Mouse (Mus musculus) liver, postnatal 0 days (tissue): ENCODE results near the gene Sec24b. TPM values are rescaled to one million over a fixed set of nuclear protein-coding genes. Genes with fewer than 3 reads are reported as not detected.

Experiments used
- ATAC-seq: fragments of 200-750 bp; cut with Nextera tagmentation; 2 replicates; pipeline ENCODE4 v1.8.0; 2017; ENCODE audit warnings: mild to moderate bottlenecking, moderate library complexity
- DNase-seq: peaks from one replicate; pipeline ENCODE4 v3.0.0-alpha.2; 2016
- H3K27ac ChIP-seq: fragments of 300-500 bp; sonication (generic); 2 replicates; pipeline ENCODE4 v1.5.1; 2014; ENCODE audit warnings: antibody characterized with exemption, moderate library complexity, mild to moderate bottlenecking, low read depth
- H3K27me3 ChIP-seq: fragments of 300-500 bp; sonication (generic); 2 replicates; pipeline ENCODE4 v1.6.1; 2014; ENCODE audit warnings: low read length, control low read depth, mixed read lengths; ENCODE audit not compliant: insufficient read depth
- H3K36me3 ChIP-seq: fragments of 300-500 bp; sonication (generic); replicated peaks from 2 replicates; pipeline ENCODE4 v1.6.1; 2014; ENCODE audit warnings: mild to moderate bottlenecking, control low read depth, low read length, moderate library complexity, mixed read lengths; ENCODE audit not compliant: insufficient read depth
- H3K4me1 ChIP-seq: fragments of 300-500 bp; sonication (generic); 2 replicates; pipeline ENCODE4 v1.6.1; 2014; ENCODE audit warnings: antibody characterized with exemption, mild to moderate bottlenecking, control low read depth; ENCODE audit not compliant: insufficient read depth
- H3K4me2 ChIP-seq: fragments of 300-500 bp; sonication (generic); 2 replicates; pipeline ENCODE4 v1.6.1; 2014; ENCODE audit warnings: low read depth, mild to moderate bottlenecking, low read length, moderate library complexity, mixed read lengths
- H3K4me3 ChIP-seq: fragments of 300-500 bp; sonication (generic); 2 replicates; pipeline ENCODE4 v1.5.1; 2014; ENCODE audit warnings: low read depth, low read length
- H3K9ac ChIP-seq: fragments of 300-500 bp; sonication (generic); replicated peaks from 2 replicates; pipeline ENCODE4 v1.6.1; 2014; ENCODE audit warnings: mild to moderate bottlenecking, moderate library complexity
- H3K9me3 ChIP-seq: fragments of 300-500 bp; sonication (generic); 2 replicates; pipeline ENCODE4 v1.6.1; 2016; ENCODE audit warnings: mild to moderate bottlenecking, control low read depth, low read length, mixed read lengths
- CTCF ChIP-seq: sonication (generic); IDR thresholded peaks from 2 replicates; pipeline ENCODE4 v1.5.1; 2016; ENCODE audit warnings: antibody characterized with exemption, low read depth
- EP300 ChIP-seq: IDR thresholded peaks from 2 replicates; pipeline ENCODE4 v1.6.1; 2016; ENCODE audit warnings: antibody characterized with exemption, low read depth, mild to moderate bottlenecking
- WGBS: fragments of 180-500 bp; shearing (Covaris S2); extraction: QIAGEN DNeasy Blood & Tissue Kit; methylation state at CpG from one replicate; pipeline ENCODE4 v1.1.7; 2014; ENCODE audit not compliant: insufficient replicate concordance; 5-methylcytosine and 5-hydroxymethylcytosine counted together
- polyA plus RNA-seq: library from polyadenylated mRNA; unstranded; fragments of >200 nt; fragmentation: Nextera tagmentation; extraction: Ambion mirVana; gene quantifications from 2 replicates; pipeline ENCODE4 v1.2.1, GENCODE M21; 2015

The Sec24b gene
- polyA plus RNA-seq, 1 experiment from 2014 or later, result 5.4 TPM

DNA sequence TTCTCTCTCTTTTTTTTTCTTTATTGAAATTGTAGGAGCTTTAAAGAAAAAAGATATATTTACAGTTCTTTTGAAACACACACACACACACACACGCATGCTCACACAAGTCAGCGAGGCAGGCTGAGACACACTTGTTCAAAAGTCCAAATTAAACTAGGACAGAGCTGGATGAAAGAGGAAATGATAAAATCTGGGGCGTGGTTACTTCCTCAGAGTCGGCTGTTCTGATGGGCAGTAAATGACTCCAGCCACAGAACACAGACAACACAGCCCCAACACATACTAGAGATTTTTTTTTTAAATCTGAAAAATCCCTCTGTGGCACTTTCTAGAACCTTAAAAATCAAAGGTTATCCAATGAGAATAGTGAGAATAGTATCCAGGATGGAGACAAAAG lies 117.5 kb downstream of the Sec24b start:
- Histone ChIP-seq H3K27me3 (no peaks in the 10 kb centered on the region), H3K27ac (no peak overlapping the region), H3K4me2 (no peak overlapping the region), H3K4me3 (no peak overlapping the region), H3K9me3 (no peaks in the 10 kb centered on the region), H3K4me1 (no peaks in the 10 kb centered on the region), H3K9ac (no peak overlapping the region), H3K36me3 (no peaks in the 10 kb centered on the region)
- TF ChIP-seq CTCF (no peak), EP300 (no peak)
- DNase-seq (no peak), ATAC-seq (no peak)
- 33% methylated on average over 4 of the region's 4 CpGs for WGBS

DNA sequence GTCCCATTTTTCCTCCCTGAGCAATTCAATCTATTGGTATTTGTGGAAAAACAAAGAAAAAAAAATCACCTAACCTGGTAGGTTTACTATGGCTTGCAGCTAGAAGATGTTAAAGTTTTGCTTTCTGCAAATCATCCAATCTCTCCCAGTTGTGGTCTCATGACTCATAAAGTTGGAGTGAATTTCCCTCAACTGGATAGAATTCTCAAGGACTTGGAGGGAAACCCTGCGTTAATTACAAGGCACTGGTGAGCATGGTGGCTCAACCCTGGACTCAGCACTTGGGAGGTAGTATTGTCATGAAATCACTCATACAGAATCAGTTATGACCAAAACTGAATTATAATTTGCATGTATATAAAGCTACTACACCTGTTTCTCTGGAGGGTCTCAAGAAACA lies 120.1 kb downstream of the Sec24b start:
- Histone ChIP-seq H3K9me3 (no peaks in the 10 kb centered on the region), H3K27me3 (no peaks in the 10 kb centered on the region), H3K36me3 (no peaks in the 10 kb centered on the region), H3K4me3 (no peak overlapping the region), H3K27ac (no peak overlapping the region), H3K4me2 (no peak overlapping the region), H3K9ac (no peak overlapping the region), H3K4me1 (no peaks in the 10 kb centered on the region)
- ATAC-seq, result no peak
- 89% methylated on average over 1 of the region's 1 CpGs for WGBS
- DNase-seq, result no peak
- TF ChIP-seq CTCF (no peak), EP300 (no peak)

DNA sequence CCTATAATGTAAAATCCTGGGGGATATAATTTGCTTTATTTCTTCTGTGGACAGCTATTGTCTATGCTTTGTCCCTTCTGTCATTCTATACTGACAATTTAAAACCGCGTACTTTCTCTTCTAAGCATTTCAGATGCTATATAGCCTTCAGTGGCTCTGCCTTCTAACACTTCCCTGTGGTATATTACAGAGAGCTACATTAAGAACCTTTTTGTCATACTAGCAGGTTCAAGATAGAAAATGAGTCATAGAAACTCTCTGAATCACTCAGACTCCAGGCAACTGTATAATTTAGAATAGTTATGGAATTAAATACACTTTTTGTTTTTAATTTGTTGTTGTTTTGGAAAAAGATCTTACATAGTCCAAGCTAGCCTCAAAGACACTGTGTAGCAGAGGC lies 120.6 kb downstream of the Sec24b start:
- Histone ChIP-seq H3K27ac (no peak overlapping the region), H3K4me2 (no peak overlapping the region), H3K27me3 (no peaks in the 10 kb centered on the region), H3K4me3 (no peak overlapping the region), H3K9me3 (no peaks in the 10 kb centered on the region), H3K9ac (no peak overlapping the region), H3K36me3 (no peaks in the 10 kb centered on the region), H3K4me1 (no peaks in the 10 kb centered on the region)
- DNase-seq (no peak), ATAC-seq (no peak)
- 95% methylated on average over 2 of the region's 2 CpGs for WGBS
- TF ChIP-seq CTCF (no peak), EP300 (no peak)

DNA sequence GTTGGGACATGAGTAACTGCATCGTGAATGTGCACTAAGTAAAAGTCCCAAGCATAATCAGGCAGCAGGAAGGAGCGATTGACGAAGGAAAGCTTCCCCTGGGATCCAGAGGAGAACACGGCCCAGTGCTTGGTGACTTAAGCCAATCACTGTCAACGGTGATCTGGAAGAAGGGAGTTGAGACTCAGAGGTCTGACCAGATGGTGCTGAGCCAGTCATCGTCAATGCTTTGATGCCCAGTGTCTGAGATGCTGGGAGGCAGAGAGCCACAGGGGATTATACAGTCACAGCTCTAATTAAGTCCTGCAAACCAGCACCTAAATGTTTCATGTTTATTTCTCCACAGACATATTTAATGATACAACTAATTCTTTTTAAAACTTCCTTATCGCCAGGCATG lies 122.3 kb downstream of the Sec24b start:
- TF ChIP-seq CTCF, result no peak
- no peak for TF ChIP-seq EP300
- Histone ChIP-seq H3K4me3 (no peak overlapping the region), H3K9ac (no peak overlapping the region), H3K36me3 (no peaks in the 10 kb centered on the region), H3K4me1 (no peaks in the 10 kb centered on the region), H3K27ac (no peak overlapping the region), H3K9me3 (no peaks in the 10 kb centered on the region), H3K4me2 (no peak overlapping the region), H3K27me3 (no peaks in the 10 kb centered on the region)
- no peak for DNase-seq
- 70% methylated on average over 7 of the region's 7 CpGs for WGBS
- ATAC-seq, result no peak

DNA sequence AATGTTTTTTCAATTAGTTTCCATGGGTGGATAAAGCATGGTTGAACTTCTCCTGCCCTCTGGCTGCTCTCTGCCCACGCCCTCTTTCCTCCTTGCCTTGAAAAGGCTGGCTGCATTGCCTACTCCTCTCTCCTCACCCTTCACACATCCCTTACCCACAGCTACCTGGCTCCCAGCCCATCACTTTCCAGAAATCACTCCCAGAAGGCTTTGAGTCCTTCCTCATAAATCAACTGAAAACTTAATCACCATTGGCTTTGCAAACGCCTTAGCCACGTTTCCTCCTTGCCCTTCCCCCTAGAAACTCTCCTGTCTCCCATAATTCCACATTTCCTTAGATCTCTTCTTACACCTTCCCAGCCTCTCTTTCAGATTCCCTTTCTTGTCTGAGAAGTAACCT lies 123.5 kb downstream of the Sec24b start:
- TF ChIP-seq EP300 (no peak), CTCF (no peak)
- Histone ChIP-seq H3K4me3 (no peak overlapping the region), H3K9ac (no peak overlapping the region), H3K27me3 (no peaks in the 10 kb centered on the region), H3K9me3 (no peaks in the 10 kb centered on the region), H3K27ac (no peak overlapping the region), H3K36me3 (no peaks in the 10 kb centered on the region), H3K4me2 (no peak overlapping the region), H3K4me1 (no peaks in the 10 kb centered on the region)
- DNase-seq (no peak), ATAC-seq (no peak)
- WGBS, result 58% methylated on average over 3 of the region's 3 CpGs

DNA sequence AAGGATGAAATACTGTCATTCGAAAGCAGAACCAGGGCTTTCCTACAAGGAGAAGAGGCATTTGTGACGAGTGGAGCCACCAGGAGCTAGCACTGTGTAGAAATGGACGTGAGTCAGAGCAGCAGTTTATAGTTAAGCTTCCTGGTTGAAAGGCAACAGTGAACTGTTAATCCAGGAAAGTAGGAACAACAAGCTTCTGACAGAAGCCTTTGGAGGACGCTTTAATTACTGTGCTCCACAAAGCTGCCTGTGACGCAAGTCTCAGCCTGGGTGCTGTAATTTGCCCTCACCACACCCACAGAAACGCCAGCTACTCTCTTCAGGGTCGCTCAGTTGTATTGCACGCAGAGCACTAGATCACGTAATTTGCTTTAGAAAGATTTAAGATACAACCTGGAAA lies 124.8 kb downstream of the Sec24b start:
- H3K9me3 ChIP-seq, result no peaks in the 10 kb centered on the region
- H3K4me1 ChIP-seq, result no peaks in the 10 kb centered on the region
- no peaks in the 10 kb centered on the region for H3K36me3 ChIP-seq
- 45% methylated on average over 9 of the region's 9 CpGs for WGBS
- H3K9ac ChIP-seq, result no peak overlapping the region
- TF ChIP-seq EP300 (no peak), CTCF (no peak)
- no peak overlapping the region for H3K4me2 ChIP-seq
- H3K4me3 ChIP-seq, result no peak overlapping the region
- no peaks in the 10 kb centered on the region for H3K27me3 ChIP-seq
- DNase-seq, result no peak
- ATAC-seq, result no peak
- no peak overlapping the region for H3K27ac ChIP-seq

Other genes starting within 250 kb of the Sec24b start
- gene Rrh, start 239.0 kb downstream of the Sec24b start, polyA plus RNA-seq, result not detected in 2 replicates
- 23.2 and 25.7 TPM in 2 replicates for gene Gar1, start 230.2 kb downstream of the Sec24b start, polyA plus RNA-seq
- gene Cfi, start 225.7 kb downstream of the Sec24b start, polyA plus RNA-seq, result 444 and 454 TPM in 2 replicates
- gene Pla2g12a, start 182.9 kb downstream of the Sec24b start, polyA plus RNA-seq, result 58.4 and 61.3 TPM in 2 replicates
- gene Casp6, start 160.1 kb downstream of the Sec24b start, polyA plus RNA-seq, result 31.6 and 34.4 TPM in 2 replicates
- 7.8 and 7.9 TPM in 2 replicates for gene Mcub, start 91.3 kb downstream of the Sec24b start, polyA plus RNA-seq
- gene Col25a1, start 69.9 kb upstream of the Sec24b start, polyA plus RNA-seq, result 0.64 and 0.68 TPM in 2 replicates